8 mouse cellular contexts compared by ENCODE assay signal in the genomic region with DNA sequence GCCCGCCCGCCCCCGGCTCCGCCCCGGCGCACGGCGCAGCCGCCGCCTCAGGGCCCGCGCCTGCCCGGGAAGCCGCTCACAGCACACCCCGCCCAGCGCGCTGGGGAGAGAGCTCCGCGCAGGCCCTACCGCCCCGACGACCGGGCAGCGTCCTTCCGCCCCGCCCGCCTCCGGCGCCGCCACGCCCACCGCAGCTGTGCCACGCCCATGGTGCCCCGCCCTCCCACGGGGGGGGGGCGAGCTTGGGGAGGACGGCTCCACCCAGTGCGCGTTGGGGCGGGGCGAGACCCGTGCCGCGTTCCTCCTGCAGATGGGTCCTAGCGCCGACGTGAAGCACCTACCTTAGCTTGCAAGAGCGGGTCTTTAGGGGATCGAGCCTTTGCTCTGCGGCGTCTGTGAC. TPM values are rescaled to one million over a fixed set of nuclear protein-coding genes. Genes with fewer than 3 reads are reported as not detected.
DNase-seq lines count a peak whose midpoint lies in the region; ATAC-seq and TF ChIP-seq lines count a peak whose summit lies in the region.

A gene (minus strand): TSS at position 154 of the 400 bp plus-strand sequence.

- POLR2A ChIA-PET in Patski (lab: Charles Lee), result interaction anchor here (0.6 to 3.1 kb wide), 6 partner anchors 24 to 103 kb away, joined by 3 to 16 read pairs (median 4); a partner anchor contains a TSS

- H3K27me3 ChIP-seq in Patski, result no peaks in the 10 kb centered on the region
- no peaks in the 10 kb centered on the region for H3K27me3 ChIP-seq in hindbrain, embryonic 14.5 days (ENCODE audit: control insufficient read depth, insufficient read depth, low read length)

- WGBS in hindbrain, embryonic 14.5 days, result under 1% methylated on average over 22 of the region's 51 CpGs

- in situ Hi-C loops in Patski (cut with MboI; ENCODE audit: low pct_unique_long_range_greater_than_20kb), result loop anchor here (5.0 kb wide), 1 partner anchor 88 kb away; no protein-coding TSS in a partner anchor

- peak within 1 kb of the TSS; percentile 96 for H3K4me3 ChIP-seq in hindbrain, embryonic 14.5 days (replicated peaks; ENCODE audit: low read length)

- H3K9ac ChIP-seq in hindbrain, embryonic 14.5 days, result peak within 1 kb of the TSS; percentile 94

- peak; percentile 85 for DNase-seq in Patski (ENCODE audit: low read depth, low spot score)
- DNase-seq in cerebellum, postnatal 14 days, result peak; percentile 99
- DNase-seq in frontal cortex, postnatal 25 days (ENCODE audit: low spot score in 2 of 2), result peak; percentile 94 to 97
- DNase-seq in hindbrain, embryonic 14.5 days (ENCODE audit: low spot score), result peak; percentile 98
- DNase-seq in layer of hippocampus, postnatal 36 days, result peak; percentile 99
- DNase-seq in lung, postnatal 36 days, result peak; percentile 97
- peak; percentile 96 for DNase-seq in retina, postnatal 1 day
- DNase-seq in urinary bladder, adult 18-20 months (ENCODE audit: low spot score in 2 of 2), result peak; percentile 98 to 99

- H3K9me3 ChIP-seq in hindbrain, embryonic 14.5 days (ENCODE audit: control insufficient read depth, low read length), result no peaks in the 10 kb centered on the region

- peaks cover 28% of the 10 kb centered on the region for H3K4me1 ChIP-seq in hindbrain, embryonic 14.5 days (replicated peaks; ENCODE audit: control insufficient read depth, insufficient read depth, low read length)

- no peak for TF ChIP-seq CTCF in Patski (IDR thresholded peaks at IDR 0.05)

- H3K27ac ChIP-seq in hindbrain, embryonic 14.5 days, result peak within 1 kb of the TSS; percentile 89

- CTCF ChIA-PET in Patski (lab: Charles Lee), result interaction anchor here (1.4 to 3.0 kb wide), 3 partner anchors 17 to 51 kb away, joined by 4 to 7 read pairs (median 5); a partner anchor contains a TSS

- peak within 1 kb of the TSS; percentile 66 for H3K4me2 ChIP-seq in hindbrain, embryonic 14.5 days (replicated peaks)

- ATAC-seq in Patski, result peak; percentile 98
- ATAC-seq in hindbrain, embryonic 14.5 days (ENCODE audit: low FRiP score), result peak; percentile 96

- no peaks in the 10 kb centered on the region for H3K36me3 ChIP-seq in hindbrain, embryonic 14.5 days (replicated peaks; ENCODE audit: control insufficient read depth, insufficient read depth)

RNA-seq across cellular contexts. Expression of the gene that starts here (rescaled TPM):
- 135 TPM for polyA plus RNA-seq in Patski (2021)
- 12.1 and 13.8 TPM in 2 replicates for polyA plus RNA-seq in hindbrain, embryonic 14.5 days (2014; fragmentation: Nextera tagmentation; extraction: Ambion mirVana)
- 10 to 100 TPM; 56.3 to 59.2 TPM for total RNA-seq in layer of hippocampus, postnatal 36 days (2021)

Comparison
In these comparisons a context has a peak if more than half of its experiments do, and no peak if none do; other contexts are left out.
1. Peak in every context shown above with its lines: DNase-seq, ATAC-seq, H3K4me3 ChIP-seq and H3K27ac ChIP-seq.